9 mouse cellular contexts compared by ENCODE assay signal in the genomic region with DNA sequence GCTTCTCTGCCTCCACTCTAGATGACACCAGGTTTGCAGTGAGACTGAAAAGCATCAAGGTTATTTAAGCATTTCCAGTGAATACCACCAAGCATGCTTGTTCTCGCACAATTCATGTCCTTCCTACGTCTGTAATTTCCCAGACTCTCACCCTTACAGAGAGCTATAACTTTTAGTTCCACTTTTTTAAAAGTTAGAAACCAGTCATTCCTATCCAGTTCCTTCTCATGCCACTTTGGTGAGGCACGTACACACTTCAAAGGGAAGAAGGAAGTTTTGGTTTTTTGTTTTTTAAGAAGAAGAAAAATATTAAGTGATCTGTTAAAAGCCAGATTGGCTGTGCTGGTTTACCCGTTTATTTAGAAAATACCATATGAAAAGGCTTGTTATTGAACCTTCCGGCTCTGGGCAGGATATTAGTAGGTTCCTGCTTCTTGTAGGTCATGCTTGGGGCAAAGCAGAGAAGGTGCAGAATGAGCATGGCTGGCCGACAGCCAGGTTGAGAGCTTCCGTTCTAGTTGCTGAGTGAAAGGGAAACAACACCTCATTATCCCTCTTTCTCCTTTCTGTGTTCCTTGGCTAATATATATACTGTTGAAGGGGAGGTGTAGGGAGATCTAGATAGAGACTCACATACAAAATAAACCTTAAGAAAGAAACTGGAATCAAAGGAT.
DNase-seq lines count a peak whose midpoint lies in the region; ATAC-seq and TF ChIP-seq lines count a peak whose summit lies in the region.
"Had no signal": no experiment of that assay in that cellular context is flagged by ENCODE, and none has a peak within 500 bp of the region (broad histone marks: within the 10 kb centered on the region; RNA-seq: fewer than 3 reads in every experiment).

No protein-coding gene starts in this region.

- H3K36me3 ChIP-seq in heart, postnatal 0 days (replicated peaks; ENCODE audit: control insufficient read depth, insufficient read depth, low read length), result no peaks in the 10 kb centered on the region
- no peaks in the 10 kb centered on the region for H3K36me3 ChIP-seq in lung, embryonic 16.5 days (ENCODE audit: control insufficient read depth, insufficient read depth, low read length)

- H3K9me3 ChIP-seq in heart, postnatal 0 days (replicated peaks; ENCODE audit: control insufficient read depth, low read length), result no peaks in the 10 kb centered on the region
- no peaks in the 10 kb centered on the region for H3K9me3 ChIP-seq in lung, embryonic 16.5 days (ENCODE audit: control insufficient read depth, low read length)

- H3K27me3 ChIP-seq in heart, postnatal 0 days (ENCODE audit: control insufficient read depth, insufficient read depth, low read length), result no peaks in the 10 kb centered on the region
- H3K27me3 ChIP-seq in lung, embryonic 16.5 days (ENCODE audit: control insufficient read depth, insufficient read depth, low read depth, low read length), result no peaks in the 10 kb centered on the region
- H3K27me3 ChIP-seq in cerebellum, adult 2 months (ENCODE audit: control insufficient read depth, insufficient read depth, low read length), result no peaks in the 10 kb centered on the region

- 43% methylated on average over 7 of the region's 7 CpGs for WGBS in heart, postnatal 0 days
- WGBS in lung, embryonic 16.5 days, result 26% methylated on average over 7 of the region's 7 CpGs
- 84% methylated on average over 7 of the region's 7 CpGs for WGBS in cerebellum, adult 2 months

- ATAC-seq in heart, postnatal 0 days (ENCODE audit: insufficient read depth, low read depth), result no peak
- peak; percentile 64; the same call in 1 of the 2 replicates for ATAC-seq in lung, embryonic 16.5 days (ENCODE audit: low read depth)

- TF ChIP-seq POLR2A in cerebellum, adult 2 months (IDR thresholded peaks at IDR 0.05; ENCODE audit: borderline replicate concordance, insufficient read depth, low read length), result no peak

- H3K4me1 ChIP-seq in heart, postnatal 0 days (ENCODE audit: control insufficient read depth, insufficient read depth), result peaks cover 11% of the 10 kb centered on the region; the same call in 1 of the 2 replicates
- peaks cover 8% of the 10 kb centered on the region for H3K4me1 ChIP-seq in lung, embryonic 16.5 days (replicated peaks; ENCODE audit: control insufficient read depth, insufficient read depth, low read length)
- no peaks in the 10 kb centered on the region; the same call in 1 of the 2 replicates for H3K4me1 ChIP-seq in cerebellum, adult 2 months (ENCODE audit: control insufficient read depth, insufficient read depth, low read length)

- peak overlapping the region; percentile 15; the same call in 1 of the 2 replicates for H3K27ac ChIP-seq in heart, postnatal 0 days (ENCODE audit: low read depth)
- 0 out of 2 replicates have a peak overlapping the region, but pooled peaks have one; percentile 7 for H3K27ac ChIP-seq in lung, embryonic 16.5 days (ENCODE audit: low read length)
- no peak overlapping the region for H3K27ac ChIP-seq in cerebellum, adult 2 months (ENCODE audit: insufficient read depth, low read length)

- H3K9ac ChIP-seq in heart, postnatal 0 days (replicated peaks; ENCODE audit: low read depth, low read length), result no peak overlapping the region
- no peak overlapping the region for H3K9ac ChIP-seq in lung, embryonic 16.5 days (ENCODE audit: low read length)

- H3K4me2 ChIP-seq in heart, postnatal 0 days (ENCODE audit: low read depth, low read length), result no peak overlapping the region
- H3K4me2 ChIP-seq in lung, embryonic 16.5 days (ENCODE audit: low read depth, low read length), result no peak overlapping the region

- peak; percentile 23 for DNase-seq in adrenal gland, adult 2 months
- DNase-seq in adrenal gland, postnatal 4 days (ENCODE audit: low spot score in 2 of 2), result no peak
- peak; percentile 26 for DNase-seq in 416B (ENCODE audit: low read depth)
- no peak for DNase-seq in heart, postnatal 0 days (ENCODE audit: low spot score)
- DNase-seq in embryo, embryonic 10 days (ENCODE audit: low spot score), result no peak
- DNase-seq in cerebellum, adult 2 months, result no peak
- no peak for DNase-seq in cerebellum, postnatal 36 days

- TF ChIP-seq CTCF in heart, postnatal 0 days (IDR thresholded peaks at IDR 0.05; ENCODE audit: low read depth), result no peak
- no peak for TF ChIP-seq CTCF in cerebellum, adult 2 months (IDR thresholded peaks at IDR 0.05; ENCODE audit: borderline replicate concordance, insufficient read depth, low read depth, low read length)

- no peak overlapping the region for H3K4me3 ChIP-seq in heart, postnatal 0 days (ENCODE audit: low read depth, low read length)
- H3K4me3 ChIP-seq in lung, embryonic 16.5 days (ENCODE audit: low read length), result no peak overlapping the region
- no peak overlapping the region for H3K4me3 ChIP-seq in cerebellum, adult 2 months (replicated peaks; ENCODE audit: insufficient read depth, low read depth, low read length)
- H3K4me3 ChIP-seq: erythroblast, embryonic 14.5 days had no signal

- no peak for TF ChIP-seq EP300 in heart, postnatal 0 days (IDR thresholded peaks at IDR 0.05; ENCODE audit: low read depth)

Comparison
In these comparisons a context has a peak if more than half of its experiments do, and no peak if none do; other contexts are left out.
1. DNase-seq: peak in adrenal gland, adult 2 months (single experiment) and 416B (single experiment); none in adrenal gland, postnatal 4 days (0 of 2), heart, postnatal 0 days (single experiment), embryo, embryonic 10 days (single experiment), cerebellum, adult 2 months (0 of 2) and cerebellum, postnatal 36 days (0 of 2).